Mouse (Mus musculus) heart, embryonic 13.5 days (tissue): ENCODE results near the gene Tfeb. TPM values are rescaled to one million over a fixed set of nuclear protein-coding genes. Genes with fewer than 3 reads are reported as not detected.

Source experiments
- ATAC-seq: fragments of 200-750 bp; cut with Nextera tagmentation; 2 replicates; pipeline ENCODE4 v1.8.0; 2017; ENCODE audit warnings: moderate TSS enrichment; ENCODE audit not compliant: insufficient number of reproducible peaks, low FRiP score, low TSS enrichment; ENCODE audit errors: extremely low read depth
- H3K27ac ChIP-seq: fragments of 300-500 bp; sonication (generic); replicated peaks from 2 replicates; pipeline ENCODE4 v1.5.1; 2015; ENCODE audit warnings: moderate library complexity, mild to moderate bottlenecking, inconsistent platforms
- H3K27me3 ChIP-seq: fragments of 300-500 bp; sonication (generic); replicated peaks from 2 replicates; pipeline ENCODE4 v1.6.1; 2015; ENCODE audit warnings: mild to moderate bottlenecking, inconsistent platforms
- H3K36me3 ChIP-seq: fragments of 300-500 bp; sonication (generic); 2 replicates; pipeline ENCODE4 v1.6.1; 2015; ENCODE audit warnings: mild to moderate bottlenecking, inconsistent platforms
- H3K4me1 ChIP-seq: fragments of 300-500 bp; sonication (generic); 2 replicates; pipeline ENCODE4 v1.6.1; 2015; ENCODE audit warnings: inconsistent platforms
- H3K4me2 ChIP-seq: fragments of 300-500 bp; sonication (generic); 2 replicates; pipeline ENCODE4 v1.6.1; 2015; ENCODE audit warnings: inconsistent platforms, mild to moderate bottlenecking, moderate library complexity
- H3K4me3 ChIP-seq: fragments of 300-500 bp; sonication (generic); 2 replicates; pipeline ENCODE4 v1.5.1; 2015; ENCODE audit warnings: moderate library complexity, mild to moderate bottlenecking, inconsistent platforms
- H3K9ac ChIP-seq: fragments of 300-500 bp; sonication (generic); 2 replicates; pipeline ENCODE4 v1.6.1; 2015; ENCODE audit warnings: inconsistent platforms, mild to moderate bottlenecking, moderate library complexity
- H3K9me3 ChIP-seq: fragments of 300-500 bp; sonication (generic); 2 replicates; pipeline ENCODE4 v1.6.1; 2016; ENCODE audit warnings: inconsistent platforms
- WGBS: fragments of 180-500 bp; shearing (Covaris S2); methylation state at CpG from one replicate; pipeline ENCODE4 v1.1.7; 2015; ENCODE audit warnings: mixed read lengths; 5-methylcytosine and 5-hydroxymethylcytosine counted together
- polyA plus RNA-seq: library from polyadenylated mRNA; unstranded; fragments of >200 nt; fragmentation: Nextera tagmentation; extraction: Ambion mirVana; gene quantifications from 2 replicates; pipeline ENCODE4 v1.2.1, GENCODE M21; 2015

The Tfeb gene
- polyA plus RNA-seq, 1 experiment from 2014 or later, result 21.1 TPM

DNA sequence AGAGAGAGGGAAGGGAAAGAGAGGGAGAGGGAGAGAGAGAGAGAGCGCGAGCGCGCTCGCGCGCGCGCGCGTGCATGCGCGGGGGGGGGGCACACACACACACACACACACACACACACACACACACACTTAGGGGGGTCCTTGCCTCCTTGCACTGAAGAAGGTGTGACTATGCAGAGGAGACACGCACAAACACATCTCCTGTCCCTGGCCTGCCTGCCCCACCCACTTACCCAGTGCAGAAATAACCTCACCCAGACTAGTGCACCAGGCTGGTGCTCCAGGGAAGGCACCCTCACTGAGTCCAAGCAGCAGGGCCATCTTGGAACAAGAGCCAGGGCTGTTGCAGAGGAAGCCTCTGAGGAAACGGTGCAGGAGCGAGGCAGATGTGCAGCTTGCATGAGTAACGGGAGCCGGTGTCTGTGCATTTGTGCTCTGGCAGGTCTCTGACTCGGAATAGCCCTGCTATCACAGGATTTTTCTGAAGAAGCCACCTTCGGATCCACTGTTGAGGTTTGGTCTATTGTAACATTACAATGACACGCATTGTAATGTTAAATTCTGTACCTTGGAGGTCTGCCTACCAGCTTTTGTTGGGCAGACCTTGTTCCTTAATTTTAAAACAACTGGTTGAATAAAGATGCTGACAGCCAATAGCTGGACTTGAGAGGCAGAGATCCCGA is 23.8 kb upstream of the Tfeb start:
- 52% methylated on average over 11 of the region's 22 CpGs for WGBS
- Histone ChIP-seq H3K9ac (no peak overlapping the region), H3K4me1 (peaks cover 12% of the 10 kb centered on the region), H3K27me3 (peaks cover 1% of the 10 kb centered on the region; the same call in 1 of the 2 replicates), H3K4me2 (peak overlapping the region; percentile 36; the same call in 1 of the 2 replicates), H3K9me3 (no peaks in the 10 kb centered on the region), H3K4me3 (no peak overlapping the region), H3K36me3 (no peaks in the 10 kb centered on the region), H3K27ac (no peak overlapping the region)
- ATAC-seq, result no peak

DNA sequence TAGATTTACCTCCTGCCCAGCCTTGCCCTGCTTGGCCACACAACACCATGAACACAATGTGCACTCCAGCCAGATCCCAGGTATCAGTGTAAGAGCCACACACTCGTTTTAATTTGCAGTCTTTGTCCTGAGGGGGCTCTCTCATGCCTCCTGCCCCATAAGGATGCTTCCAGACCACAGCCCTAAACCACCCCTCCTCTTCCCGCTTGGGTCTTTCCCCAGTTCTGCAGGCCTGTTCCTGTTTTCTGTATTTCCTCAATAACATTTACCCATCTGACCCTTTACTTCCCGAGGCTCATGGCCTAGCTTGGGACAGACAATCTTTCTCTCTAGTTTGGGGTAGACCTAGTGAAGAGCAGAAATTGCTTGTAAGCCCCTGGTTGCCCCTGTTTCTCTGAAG is 21.8 kb upstream of the Tfeb start:
- peaks cover 12% of the 10 kb centered on the region for H3K4me1 ChIP-seq
- 51% methylated on average over 3 of the region's 3 CpGs for WGBS
- H3K9me3 ChIP-seq, result no peaks in the 10 kb centered on the region
- ATAC-seq, result no peak
- H3K36me3 ChIP-seq, result no peaks in the 10 kb centered on the region
- no peak overlapping the region for H3K27ac ChIP-seq
- peaks cover 3% of the 10 kb centered on the region; the same call in 1 of the 2 replicates for H3K27me3 ChIP-seq
- no peak overlapping the region for H3K9ac ChIP-seq
- H3K4me3 ChIP-seq, result no peak overlapping the region
- no peak overlapping the region for H3K4me2 ChIP-seq

DNA sequence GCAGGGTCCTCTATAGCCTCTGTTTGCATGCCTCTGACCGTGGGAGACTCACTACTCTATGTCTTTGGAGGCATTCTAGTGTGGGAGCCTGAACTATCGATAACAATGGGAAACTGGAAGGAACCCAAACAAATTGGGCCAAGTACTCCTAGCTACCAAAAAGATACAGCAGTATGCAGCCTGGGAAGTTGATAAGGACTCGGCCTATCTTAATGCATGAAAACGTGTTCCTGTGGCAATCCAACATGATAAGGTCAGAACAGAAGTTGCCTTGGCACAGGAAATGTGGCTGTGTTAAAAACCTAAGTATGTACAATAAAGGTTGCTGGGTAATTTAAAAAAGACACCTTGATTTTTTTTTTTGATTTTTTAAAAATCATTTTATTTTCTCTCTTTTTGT is 15.6 kb upstream of the Tfeb start:
- 36% methylated on average over 4 of the region's 4 CpGs for WGBS
- no peak overlapping the region for H3K4me2 ChIP-seq

GRCm38 (mm10) chr17:47726566-47726965 is 10.3 kb upstream of the Tfeb start, which contains the start of gene Pgc:
Pgc (plus strand) TSS chr17:47726842.
- H3K36me3 ChIP-seq, result no peaks in the 10 kb centered on the region

More for the DNA sequence above, 15.6 kb upstream of the Tfeb start:
- no peaks in the 10 kb centered on the region for H3K9me3 ChIP-seq
- ATAC-seq, result no peak
- H3K27me3 ChIP-seq, result peaks cover 13% of the 10 kb centered on the region
- no peak overlapping the region for H3K27ac ChIP-seq
- no peaks in the 10 kb centered on the region for H3K36me3 ChIP-seq
- H3K9ac ChIP-seq, result no peak overlapping the region
- peaks cover 13% of the 10 kb centered on the region for H3K4me1 ChIP-seq
- H3K4me3 ChIP-seq, result no peak overlapping the region

GRCm38 (mm10) chr17:47730633-47731575 is 5.9 kb upstream of the Tfeb start:
- Histone ChIP-seq H3K9me3 (no peaks in the 10 kb centered on the region), H3K4me3 (no peak overlapping the region), H3K36me3 (no peaks in the 10 kb centered on the region), H3K27ac (no peak overlapping the region), H3K27me3 (peaks cover 15% of the 10 kb centered on the region), H3K4me1 (no peaks in the 10 kb centered on the region), H3K4me2 (no peak overlapping the region), H3K9ac (no peak overlapping the region)
- 53% methylated on average over 24 of the region's 24 CpGs for WGBS
- no peak for ATAC-seq

More at GRCm38 (mm10) chr17:47726566-47726965, 10.3 kb upstream of the Tfeb start, which contains the start of gene Pgc:
- no peak within 1 kb of the TSS for H3K4me2 ChIP-seq
- H3K4me3 ChIP-seq, result no peak within 1 kb of the TSS
- peaks cover 22% of the 10 kb centered on the region for H3K27me3 ChIP-seq
- ATAC-seq, result no peak
- no peak within 1 kb of the TSS for H3K9ac ChIP-seq
- H3K9me3 ChIP-seq, result no peaks in the 10 kb centered on the region
- H3K4me1 ChIP-seq, result 0 out of 2 replicates have a peak, but pooled peaks cover 6% of the 10 kb centered on the region
- WGBS, result 65% methylated on average over 11 of the region's 11 CpGs
- H3K27ac ChIP-seq, result no peak within 1 kb of the TSS

GRCm38 (mm10) chr17:47735553-47736100 is 1.2 kb upstream of the Tfeb start:
- H3K4me2 ChIP-seq, result no peak overlapping the region
- H3K4me1 ChIP-seq, result peaks cover 22% of the 10 kb centered on the region
- no peak overlapping the region for H3K9ac ChIP-seq
- no peak overlapping the region for H3K27ac ChIP-seq
- no peaks in the 10 kb centered on the region for H3K27me3 ChIP-seq
- H3K4me3 ChIP-seq, result no peak overlapping the region
- H3K36me3 ChIP-seq, result no peaks in the 10 kb centered on the region
- no peak for ATAC-seq
- 66% methylated on average over 14 of the region's 14 CpGs for whole genome bisulfite sequencing
- H3K9me3 ChIP-seq, result no peaks in the 10 kb centered on the region

DNA sequence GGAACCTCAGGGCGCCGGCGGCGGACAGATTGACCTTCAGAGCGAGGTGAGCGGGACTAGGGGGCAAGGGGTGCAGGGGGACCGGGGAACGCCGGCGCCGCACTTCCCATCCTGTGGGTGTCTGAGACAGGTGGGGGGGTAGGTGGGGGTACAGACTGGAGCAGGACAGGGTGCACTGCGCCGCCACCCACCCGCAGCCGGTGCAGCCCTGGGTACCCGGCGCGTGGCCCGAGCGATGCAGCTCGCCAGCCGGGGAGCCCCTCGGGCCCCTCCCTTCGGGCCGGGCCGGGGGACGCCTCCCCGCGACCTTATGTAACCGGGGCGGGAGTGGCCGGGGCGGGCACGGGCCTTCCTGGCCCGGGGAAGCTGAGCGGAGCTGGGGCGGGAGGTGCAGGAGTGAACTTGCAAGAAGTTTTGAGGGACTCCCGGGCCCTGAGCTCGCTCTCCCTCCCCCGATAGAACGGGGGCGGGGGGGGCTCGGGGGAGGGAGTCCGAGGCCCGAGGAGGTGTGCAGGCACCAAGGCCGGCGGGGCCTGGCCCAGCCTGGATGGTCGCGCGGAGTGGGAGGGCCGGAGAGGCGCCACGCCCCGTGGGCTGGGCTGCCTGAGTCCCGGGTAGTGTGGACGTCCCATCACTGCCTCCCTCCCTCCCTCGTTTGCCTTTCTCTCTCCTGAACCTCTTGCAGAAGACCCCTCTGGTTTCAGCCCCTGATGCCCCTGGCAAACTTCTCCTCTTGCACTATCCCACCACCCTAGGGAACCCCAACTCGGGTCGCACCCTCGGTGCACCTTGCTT is 638 bp downstream of the Tfeb start:
- Histone ChIP-seq H3K27ac (peak overlapping the region; percentile 95), H3K4me2 (peak overlapping the region; percentile 96), H3K36me3 (no peaks in the 10 kb centered on the region), H3K4me1 (peaks cover 38% of the 10 kb centered on the region), H3K9ac (peak overlapping the region; percentile 96), H3K27me3 (no peaks in the 10 kb centered on the region), H3K9me3 (no peaks in the 10 kb centered on the region), H3K4me3 (peak overlapping the region; percentile 90)
- peak; percentile 77 for ATAC-seq
- WGBS, result under 1% methylated on average over 47 of the region's 60 CpGs

- H3K27ac ChIP-seq, result peak overlapping the region; percentile 95
- peak; percentile 13; the same call in 1 of the 2 replicates for ATAC-seq
- peaks cover 46% of the 10 kb centered on the region for H3K4me1 ChIP-seq
- no peaks in the 10 kb centered on the region for H3K27me3 ChIP-seq
- no peaks in the 10 kb centered on the region for H3K36me3 ChIP-seq
- H3K4me3 ChIP-seq, result peak overlapping the region; percentile 90
- under 1% methylated on average over 53 of the region's 61 CpGs for WGBS
- H3K9me3 ChIP-seq, result no peaks in the 10 kb centered on the region
- peak overlapping the region; percentile 96 for H3K4me2 ChIP-seq
- peak overlapping the region; percentile 96 for H3K9ac ChIP-seq
Observed at GRCm38 (mm10) chr17:47738066-47738878, 1.4 kb downstream of the Tfeb start.

DNA sequence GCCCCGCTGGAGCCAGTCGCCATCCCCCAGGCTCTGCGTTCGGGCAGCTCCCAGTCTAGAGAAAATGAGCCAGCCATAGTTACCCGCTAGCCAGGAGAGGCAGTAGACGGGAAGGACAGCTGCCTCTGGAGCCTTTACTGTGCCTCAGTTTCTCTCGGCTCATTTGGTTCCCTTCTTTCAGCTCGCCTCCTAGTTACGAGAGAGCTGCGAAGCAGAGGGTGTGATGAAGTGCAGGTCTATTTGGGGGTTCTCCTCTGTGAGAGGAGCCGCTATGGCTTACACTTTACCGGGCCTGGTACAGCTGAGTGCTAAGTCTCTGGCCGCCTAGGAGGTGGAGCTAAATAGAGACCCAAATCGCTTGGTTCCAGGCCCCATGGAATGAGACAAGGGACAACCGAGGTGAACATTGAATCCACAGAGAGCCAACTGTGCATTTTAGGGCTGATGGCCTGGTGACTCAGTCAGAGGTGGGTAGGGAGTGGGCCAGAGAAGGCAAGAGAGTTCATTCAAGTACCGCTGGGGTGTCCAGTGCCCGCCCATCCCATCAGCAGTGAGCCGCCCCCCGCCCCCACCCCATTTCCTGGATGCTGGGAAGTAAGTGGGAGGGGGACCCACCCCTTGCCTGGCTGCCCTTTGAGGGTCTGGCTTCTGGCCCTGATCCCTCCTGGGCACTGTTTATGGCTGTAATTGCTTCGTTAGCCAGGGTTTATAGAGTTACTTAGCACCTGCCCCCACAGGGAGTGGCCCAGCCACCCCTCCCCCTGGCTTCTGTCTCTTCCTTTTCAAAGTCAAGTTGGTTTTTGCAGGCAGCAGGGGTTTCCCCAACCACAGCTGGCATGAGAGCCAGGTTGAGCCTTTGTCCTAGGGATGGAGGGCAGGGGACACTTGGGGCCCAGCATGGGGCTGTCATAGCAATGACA is 2.3 kb downstream of the Tfeb start:
- H3K4me2 ChIP-seq, result peak overlapping the region; percentile 96
- H3K4me3 ChIP-seq, result peak overlapping the region; percentile 90
- no peak for ATAC-seq
- WGBS, result 11% methylated on average over 20 of the region's 20 CpGs
- H3K4me1 ChIP-seq, result peaks cover 54% of the 10 kb centered on the region
- no peaks in the 10 kb centered on the region for H3K27me3 ChIP-seq
- peak overlapping the region; percentile 95 for H3K27ac ChIP-seq
- peaks cover under 1% of the 10 kb centered on the region; the same call in 1 of the 2 replicates for H3K36me3 ChIP-seq
- H3K9me3 ChIP-seq, result no peaks in the 10 kb centered on the region
- H3K9ac ChIP-seq, result peak overlapping the region; percentile 96
